Mouse (Mus musculus): Measurements from ENCODE around the gene 4921504E06Rik. TPM values are rescaled to one million over a fixed set of nuclear protein-coding genes. Genes with fewer than 3 reads are reported as not detected.

4921504E06Rik gene
- polyA plus RNA-seq, 1 experiment = not detected

DNA sequence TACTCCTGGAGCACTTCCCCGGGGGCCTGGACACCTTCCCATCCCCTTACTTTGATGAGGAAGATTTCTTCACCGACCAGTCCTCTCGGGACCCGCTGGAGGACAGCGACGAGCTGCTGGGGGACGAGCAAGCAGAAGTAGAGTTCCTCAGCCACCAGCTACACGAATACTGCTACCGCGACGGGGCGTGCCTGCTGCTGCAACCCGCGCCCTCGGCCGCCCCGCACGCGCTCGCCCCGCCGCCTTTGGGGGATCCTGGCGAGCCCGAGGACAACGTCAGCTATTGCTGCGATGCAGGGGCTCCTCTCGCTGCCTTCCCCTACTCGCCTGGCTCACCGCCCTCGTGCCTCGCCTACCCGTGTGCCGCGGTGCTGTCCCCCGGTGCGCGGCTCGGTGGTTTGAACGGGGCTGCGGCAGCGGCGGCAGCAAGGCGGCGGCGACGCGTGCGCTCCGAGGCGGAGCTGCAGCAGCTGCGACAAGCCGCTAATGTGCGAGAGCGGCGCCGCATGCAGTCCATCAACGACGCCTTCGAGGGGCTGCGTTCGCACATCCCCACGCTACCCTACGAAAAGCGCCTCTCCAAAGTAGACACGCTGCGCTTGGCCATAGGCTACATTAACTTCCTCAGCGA is 107.7 kb downstream of the 4921504E06Rik start:
- TF ChIP-seq GATA1 (IDR thresholded peaks at IDR 0.05; ENCODE audit: low read length) = no peak

DNA sequence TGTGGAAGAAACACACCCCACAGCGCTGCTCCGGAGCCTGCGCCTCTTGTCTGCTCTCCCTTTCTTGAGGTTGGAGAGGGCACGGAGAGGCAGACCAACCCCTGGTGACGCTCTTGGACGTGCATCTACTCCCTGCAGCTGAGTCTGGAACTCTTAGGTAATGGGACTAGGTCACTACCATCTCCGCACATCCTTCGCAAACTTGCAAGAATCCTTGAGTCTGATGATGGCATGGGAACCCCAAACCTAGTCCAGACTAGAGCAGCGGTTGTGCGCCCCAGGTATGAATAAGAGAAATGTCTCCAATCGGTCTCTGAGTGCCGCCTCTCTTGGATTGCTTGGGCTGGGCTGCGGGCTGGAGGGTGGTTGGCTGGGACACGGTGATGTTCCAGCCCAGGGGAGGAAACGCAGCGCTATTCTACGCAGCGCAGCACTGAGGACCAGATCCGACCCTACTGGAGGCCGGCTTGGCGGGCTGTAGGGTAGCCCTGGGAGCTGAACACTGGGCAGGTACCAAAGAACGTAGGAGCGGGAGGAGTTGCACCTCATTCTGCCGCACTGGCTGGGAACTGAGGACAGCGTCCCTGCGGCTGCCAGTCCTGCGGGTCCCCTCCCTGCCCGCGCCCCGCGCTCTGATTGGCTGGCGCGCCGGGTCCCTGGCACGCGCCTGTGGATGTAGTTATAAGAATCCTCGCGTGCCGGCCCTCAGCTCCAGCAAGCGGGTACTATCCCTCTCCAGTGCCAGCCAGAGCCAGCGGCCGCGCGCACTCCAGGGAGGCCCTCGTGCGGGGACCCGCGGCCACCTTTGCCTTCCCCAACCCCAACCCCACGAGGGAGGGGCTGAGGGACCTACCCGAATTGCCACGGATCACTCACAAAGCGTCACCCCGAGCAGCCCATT is 108.5 kb downstream of the 4921504E06Rik start, which contains the start of gene Ptf1a:
Ptf1a (plus strand) TSS at position 733 of the 901 bp plus-strand sequence.
- no peak for TF ChIP-seq GATA1 (IDR thresholded peaks at IDR 0.05; ENCODE audit: low read length)

DNA sequence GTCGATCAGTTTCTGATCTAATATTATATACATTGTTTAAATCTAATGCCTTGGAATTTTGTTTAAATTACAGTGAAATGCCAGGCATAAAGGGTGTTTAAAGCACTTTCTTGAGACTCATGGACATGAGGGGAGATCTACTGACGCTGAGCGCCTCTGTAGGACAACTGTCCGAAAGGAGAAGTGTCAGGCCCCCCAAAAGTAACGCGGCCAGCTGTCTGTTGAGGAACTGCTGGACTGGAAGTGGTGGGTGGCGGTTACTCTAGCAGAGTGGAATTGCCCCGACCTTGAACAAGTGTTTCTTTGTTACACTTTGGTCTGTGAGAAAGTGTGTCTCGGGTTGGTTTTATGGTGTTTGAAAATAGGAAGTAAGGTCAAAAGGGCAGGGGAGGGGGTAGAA is 109.4 kb downstream of the 4921504E06Rik start:
- no peak for TF ChIP-seq GATA1 (IDR thresholded peaks at IDR 0.05; ENCODE audit: low read length)

DNA sequence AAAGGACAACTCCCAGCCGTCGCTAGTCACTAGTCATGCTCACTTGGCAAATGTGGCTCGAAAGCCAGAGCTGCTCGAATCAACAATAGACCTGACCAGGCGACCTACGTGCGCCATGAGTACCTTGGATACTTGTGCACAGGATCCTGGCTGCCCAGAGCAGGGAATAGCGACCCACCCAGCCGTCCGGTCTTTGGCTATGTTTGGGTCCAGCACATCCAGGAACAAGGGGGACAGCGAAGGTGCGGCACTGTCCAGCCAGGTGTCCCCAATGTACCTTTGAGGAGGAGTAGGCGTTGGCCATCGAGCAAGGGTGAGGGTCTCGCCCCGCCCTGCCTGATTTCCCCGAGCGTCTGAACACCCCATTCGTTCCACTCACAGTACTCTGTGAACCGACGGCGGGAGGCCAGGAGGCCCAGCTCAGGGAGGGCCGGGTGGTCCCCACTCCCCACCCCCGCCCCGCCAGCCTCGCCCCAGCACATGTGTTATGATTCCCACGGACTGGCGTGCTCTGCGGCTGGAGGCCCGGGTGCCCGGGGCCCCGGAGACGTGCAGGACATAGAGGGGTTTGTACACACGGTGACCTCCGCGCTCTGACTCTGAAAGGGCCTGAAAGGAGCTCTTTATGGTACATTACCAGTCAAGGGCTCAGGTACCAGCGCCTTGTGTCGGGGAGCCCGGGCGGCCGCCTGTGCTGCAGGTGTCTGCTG is 121.9 kb downstream of the 4921504E06Rik start:
- TF ChIP-seq GATA1 (IDR thresholded peaks at IDR 0.05; ENCODE audit: low read length) = no peak

DNA sequence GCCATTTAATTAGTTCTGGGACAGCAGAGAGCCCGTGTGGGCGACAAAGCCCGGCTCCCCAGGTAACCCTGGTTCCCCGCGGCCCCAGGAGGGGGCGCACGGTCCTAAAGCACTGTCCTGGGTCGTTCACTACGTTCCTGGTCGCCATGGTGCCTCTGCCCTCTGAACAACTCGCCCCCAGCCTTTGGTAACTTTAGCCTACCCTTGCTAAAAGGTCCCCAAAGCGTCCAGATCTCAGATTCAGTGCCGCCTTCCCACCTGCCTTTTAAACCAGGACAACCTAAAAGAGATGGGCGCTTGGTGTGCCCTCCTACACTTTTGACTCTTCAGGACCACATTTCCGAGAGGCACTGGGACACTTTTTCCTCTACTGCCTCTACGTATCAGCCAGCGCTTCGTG is 122.5 kb downstream of the 4921504E06Rik start:
- no peak for TF ChIP-seq GATA1 (IDR thresholded peaks at IDR 0.05; ENCODE audit: low read length)

DNA sequence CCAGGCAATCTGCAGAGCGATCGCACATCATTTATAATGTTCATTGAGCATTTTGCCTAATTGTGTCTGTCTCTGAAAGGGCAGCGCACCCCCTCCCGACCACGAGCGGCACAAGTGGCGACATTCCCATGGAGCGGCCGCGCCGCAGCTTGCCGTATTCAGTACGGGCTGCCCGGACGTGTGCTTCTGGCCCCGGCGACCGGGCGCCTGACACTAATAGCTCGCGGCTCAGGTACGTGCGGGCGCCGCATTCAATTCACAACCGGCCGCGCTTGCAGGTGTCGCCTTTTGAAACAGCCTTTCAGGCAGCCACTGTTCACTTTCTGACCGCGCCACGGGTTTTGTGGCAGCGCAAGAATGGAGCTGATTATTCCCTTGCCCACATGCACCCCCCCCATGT is 123.0 kb downstream of the 4921504E06Rik start:
- no peak for TF ChIP-seq GATA1 (IDR thresholded peaks at IDR 0.05; ENCODE audit: low read length)

DNA sequence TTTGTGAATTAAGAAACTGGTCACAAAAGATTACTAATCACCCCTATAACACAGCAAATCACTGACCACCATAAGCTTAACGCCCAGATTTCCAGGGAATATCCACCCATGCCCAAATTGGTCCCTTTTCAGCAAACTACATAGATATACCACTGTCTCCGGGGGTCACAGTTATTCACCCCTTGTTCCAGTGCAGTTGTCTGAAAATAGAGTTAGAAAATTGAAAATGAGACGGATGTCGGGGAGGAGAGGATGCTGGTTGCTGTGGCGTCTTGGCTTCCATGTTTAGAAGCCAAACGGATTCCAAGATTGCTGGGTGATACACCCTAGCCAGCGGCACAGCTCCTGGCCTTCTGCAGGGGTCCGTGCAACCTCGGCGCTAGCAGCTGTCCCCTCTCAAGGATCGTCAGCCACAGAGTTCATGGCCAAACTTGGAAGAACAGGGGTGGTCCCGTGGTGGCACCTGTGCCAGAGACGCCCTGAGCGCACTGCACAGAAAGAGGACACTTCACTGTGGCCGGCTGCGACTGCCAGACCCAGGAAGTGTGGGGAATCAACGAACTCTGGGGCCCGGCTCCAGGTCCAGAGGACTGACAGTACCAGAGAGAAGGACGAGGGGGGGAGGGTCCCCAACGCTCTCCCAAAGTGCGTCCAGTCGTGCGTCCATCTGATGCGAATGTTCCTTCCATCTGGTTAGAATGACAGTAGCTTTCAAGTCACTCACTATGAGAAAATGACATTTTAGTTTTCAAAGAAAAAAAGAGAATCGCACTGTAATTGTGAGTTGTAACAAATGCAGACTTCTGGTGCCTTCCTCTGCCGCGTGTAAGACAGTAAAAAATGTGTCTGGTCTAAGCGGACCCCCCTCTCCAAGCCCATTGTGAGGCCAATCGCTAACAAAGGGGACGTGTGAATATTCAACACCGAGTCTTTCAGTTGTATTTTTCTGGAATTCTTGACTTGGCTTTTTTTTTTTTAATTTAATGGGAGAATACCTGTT is 123.7 kb downstream of the 4921504E06Rik start:
- TF ChIP-seq GATA1 (IDR thresholded peaks at IDR 0.05; ENCODE audit: low read length) = no peak

DNA sequence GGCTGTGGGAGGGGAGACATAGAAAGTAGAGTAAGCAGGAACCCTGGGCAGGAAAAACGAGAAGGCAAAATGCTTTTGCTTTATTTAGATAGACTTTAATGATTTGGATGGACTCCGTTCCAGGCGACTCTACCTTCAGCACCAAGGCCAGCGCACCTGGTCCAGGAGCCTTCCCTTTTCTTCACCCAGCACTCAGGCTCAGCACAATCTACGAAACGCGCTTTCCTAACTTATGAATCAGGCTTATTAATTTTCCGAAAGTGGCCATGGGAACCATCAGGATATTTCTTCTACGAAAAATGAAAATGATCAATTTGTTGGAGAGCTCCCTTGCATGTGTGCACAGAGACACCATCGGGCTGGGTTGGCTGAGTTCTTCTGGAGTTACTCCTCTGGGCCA is 124.7 kb downstream of the 4921504E06Rik start:
- no peak for TF ChIP-seq GATA1 (IDR thresholded peaks at IDR 0.05; ENCODE audit: low read length)

DNA sequence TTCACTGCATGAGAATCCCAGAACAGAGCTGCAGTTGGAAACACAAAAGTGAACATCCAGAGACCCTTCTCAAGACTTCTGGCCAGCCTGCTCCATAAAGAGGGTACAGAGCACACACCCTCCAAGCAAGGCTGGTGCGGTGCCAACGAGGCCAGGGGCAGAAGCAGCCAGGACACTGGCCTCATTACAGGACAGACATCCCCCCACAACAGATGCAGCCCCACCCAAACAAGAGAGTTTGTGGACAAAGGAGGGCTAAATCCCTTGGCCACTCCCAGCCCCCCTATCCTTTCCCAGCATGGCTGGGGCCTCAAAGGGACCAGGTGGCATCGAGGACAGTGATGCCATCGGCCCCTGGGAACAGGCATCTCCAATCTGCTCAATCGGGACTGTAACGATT is 130.6 kb downstream of the 4921504E06Rik start:
- no peak for TF ChIP-seq GATA1 (IDR thresholded peaks at IDR 0.05; ENCODE audit: low read length)

DNA sequence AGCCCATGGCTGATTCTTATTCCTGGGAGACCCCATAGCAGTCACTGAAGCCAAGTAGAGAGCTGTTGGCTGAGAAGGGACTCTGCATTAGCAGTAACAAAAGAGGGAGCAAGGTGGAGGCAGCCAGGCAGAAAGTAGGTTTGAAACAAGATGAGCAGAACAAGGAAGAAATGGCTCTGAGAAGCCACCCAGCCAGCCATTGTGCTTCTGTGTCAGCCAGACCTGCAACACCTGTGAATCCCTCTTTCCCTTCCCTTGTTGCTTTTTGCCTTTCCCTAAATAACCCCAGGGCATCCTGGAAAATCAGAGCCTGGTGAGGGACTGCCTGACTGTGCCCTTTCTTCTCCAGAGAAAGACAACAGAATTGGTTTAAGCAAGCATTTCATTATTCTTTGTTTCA is 131.5 kb downstream of the 4921504E06Rik start:
- no peak for TF ChIP-seq GATA1 (IDR thresholded peaks at IDR 0.05; ENCODE audit: low read length)

DNA sequence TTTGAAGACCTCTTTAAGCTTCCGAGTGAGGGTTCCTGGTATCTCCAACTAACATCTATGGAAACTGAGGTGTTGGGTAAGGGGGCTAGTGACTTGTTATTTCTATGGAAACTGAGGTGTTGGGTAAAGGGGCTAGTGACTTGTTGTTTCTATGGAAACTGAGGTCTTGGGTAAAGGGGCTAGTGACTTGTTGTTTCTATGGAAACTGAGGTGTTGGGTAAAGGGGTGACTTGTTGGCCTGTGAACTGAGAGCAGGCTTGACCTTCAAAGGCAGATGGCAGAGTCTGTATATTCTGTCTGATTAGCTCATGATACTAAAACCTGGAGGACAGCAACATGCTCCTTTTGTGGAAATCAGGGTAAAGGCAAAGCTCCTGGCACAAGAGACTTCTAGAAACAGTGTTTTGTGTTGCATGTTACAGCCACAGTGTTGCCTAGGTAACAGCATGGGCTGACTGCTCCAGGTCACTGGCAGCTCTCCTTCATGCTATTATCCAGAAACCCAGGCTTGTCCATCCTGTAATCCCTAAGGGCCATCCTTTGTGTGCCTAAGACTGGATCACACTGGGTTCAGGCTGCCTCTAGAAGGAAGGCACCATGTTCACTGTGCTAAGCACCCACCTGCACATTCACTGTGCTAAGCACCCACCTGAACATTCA is 133.9 kb downstream of the 4921504E06Rik start:
- TF ChIP-seq GATA1 (IDR thresholded peaks at IDR 0.05; ENCODE audit: low read length) = no peak

DNA sequence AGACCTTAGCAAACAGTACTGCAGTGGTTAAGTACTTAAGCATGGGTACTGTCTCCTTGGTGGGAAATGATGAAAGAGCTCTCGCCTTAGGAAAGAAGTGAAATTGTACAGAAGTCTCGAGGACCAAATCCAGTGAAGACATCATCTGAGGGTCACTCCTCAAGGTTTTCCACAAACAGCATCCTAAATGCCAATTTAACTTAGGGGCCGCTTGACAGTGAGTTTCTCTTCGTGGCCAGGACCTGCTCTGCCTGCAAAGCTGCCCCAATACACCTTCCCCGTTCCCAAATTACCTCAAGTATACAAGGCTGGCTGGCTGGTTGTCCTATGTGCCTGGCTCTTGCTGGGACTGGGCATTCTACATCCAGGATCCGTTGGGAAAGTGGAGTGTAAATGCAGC is 137.6 kb downstream of the 4921504E06Rik start:
- TF ChIP-seq GATA1 (IDR thresholded peaks at IDR 0.05; ENCODE audit: low read length) = no peak

DNA sequence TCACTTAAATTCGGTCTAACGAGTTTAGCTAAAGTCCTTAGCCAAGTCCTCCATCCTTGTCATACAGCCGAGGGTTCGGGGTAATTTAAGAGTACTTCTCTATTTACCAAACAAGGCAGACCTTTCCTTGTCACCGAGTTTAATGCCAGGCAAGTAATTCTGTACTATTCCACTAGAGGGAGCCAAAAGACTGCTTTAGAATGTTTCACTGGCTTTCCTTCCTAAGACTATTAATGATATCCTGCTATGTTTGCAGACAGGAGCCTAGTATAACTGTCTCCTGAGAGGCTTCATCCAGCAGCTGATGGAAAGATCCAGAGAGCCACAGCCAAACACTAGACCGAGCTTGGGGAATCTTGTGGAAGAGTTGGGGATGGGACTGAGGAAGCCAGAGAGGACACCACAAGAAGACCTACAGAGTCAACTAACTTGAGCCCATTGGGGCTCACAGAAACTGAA is 138.6 kb downstream of the 4921504E06Rik start:
- no peak for TF ChIP-seq GATA1 (IDR thresholded peaks at IDR 0.05; ENCODE audit: low read length)
